Comparison of ENCODE assay signal across 17 mouse cellular contexts in genomic region chr8:88324760-88325159, GRCm38 (mm10). TPM values are rescaled to one million over a fixed set of nuclear protein-coding genes. Genes with fewer than 3 reads are reported as not detected.
A peak's percentile ranks its signal among the peaks of the same experiment; 100 is the strongest.
DNase-seq lines count a peak whose midpoint lies in the region; ATAC-seq and TF ChIP-seq lines count a peak whose summit lies in the region.
"Had no signal": no experiment of that assay in that cellular context is flagged by ENCODE, and none has a peak within 500 bp of the region (broad histone marks: within the 10 kb centered on the region; RNA-seq: fewer than 3 reads in every experiment).

No protein-coding gene starts in this region.

- H3K27ac ChIP-seq in heart, embryonic 10.5 days: 0 out of 2 replicates have a peak overlapping the region, but pooled peaks have one; percentile 17
- peak overlapping the region; percentile 52; the same call in 1 of the 2 replicates for H3K27ac ChIP-seq in lung, embryonic 15.5 days
- H3K27ac ChIP-seq in stomach, postnatal 0 days (replicated peaks): no peak overlapping the region
- H3K27ac ChIP-seq: embryonic facial prominence, embryonic 10.5 days; forebrain, embryonic 13.5 days; heart, embryonic 13.5 days; hindbrain, embryonic 15.5 days had no signal

- H3K9ac ChIP-seq in lung, embryonic 15.5 days: no peak overlapping the region
- H3K9ac ChIP-seq in stomach, postnatal 0 days (ENCODE audit: low read length): no peak overlapping the region
- H3K9ac ChIP-seq: forebrain, embryonic 13.5 days; forebrain, postnatal 0 days; heart, embryonic 13.5 days; hindbrain, embryonic 15.5 days had no signal

- no peak overlapping the region for H3K4me2 ChIP-seq in lung, embryonic 15.5 days
- H3K4me2 ChIP-seq in stomach, postnatal 0 days (replicated peaks; ENCODE audit: low read depth): no peak overlapping the region
- H3K4me2 ChIP-seq: forebrain, embryonic 13.5 days; heart, embryonic 13.5 days; hindbrain, embryonic 15.5 days had no signal

- peak; percentile 44; the same call in 1 of the 2 replicates for ATAC-seq in lung, embryonic 15.5 days (ENCODE audit: borderline replicate concordance, extremely low read depth, low FRiP score, low TSS enrichment)
- no peak for ATAC-seq in stomach, postnatal 0 days (ENCODE audit: low FRiP score, low TSS enrichment)
- ATAC-seq: forebrain, embryonic 13.5 days; forebrain, postnatal 0 days had no signal

- TF ChIP-seq EP300 in stomach, postnatal 0 days (optimal IDR thresholded peaks at IDR 0.05): no peak

- peaks cover 51% of the 10 kb centered on the region for H3K36me3 ChIP-seq in heart, embryonic 10.5 days
- peaks cover 35% of the 10 kb centered on the region for H3K36me3 ChIP-seq in lung, embryonic 15.5 days
- H3K36me3 ChIP-seq in stomach, postnatal 0 days (ENCODE audit: control insufficient read depth, insufficient read depth, low read length): peaks cover 3% of the 10 kb centered on the region; the same call in 1 of the 2 replicates

- no peaks in the 10 kb centered on the region for H3K27me3 ChIP-seq in heart, embryonic 10.5 days (ENCODE audit: insufficient read depth, poor library complexity, severe bottlenecking)
- no peaks in the 10 kb centered on the region for H3K27me3 ChIP-seq in lung, embryonic 15.5 days
- no peaks in the 10 kb centered on the region for H3K27me3 ChIP-seq in stomach, postnatal 0 days (ENCODE audit: control insufficient read depth, insufficient read depth, low read length)
- H3K27me3 ChIP-seq: forebrain, embryonic 13.5 days; heart, embryonic 13.5 days; hindbrain, embryonic 15.5 days had no signal

- no peak for DNase-seq in heart, embryonic 10.5 days (ENCODE audit: low spot score)
- DNase-seq in heart, postnatal 14 days: no peak
- no peak for DNase-seq in lung, postnatal 10 days
- DNase-seq in thymus, postnatal 4 days: peak; percentile 7
- DNase-seq in thymus, adult 18-20 months: no peak
- DNase-seq in stomach, postnatal 0 days (ENCODE audit: low spot score): peak; percentile 12
- no peak for DNase-seq in kidney, adult 11 months
- DNase-seq: adrenal gland, adult 8-10 months; cerebellum, adult 2 months; cerebellum, postnatal 10 days; forebrain, postnatal 0 days; gastrocnemius, postnatal 14 days had no signal

- intact Hi-C loops in heart, postnatal 14 days (cut with DNase I): no loop called here

- 85% methylated on average over 11 of the region's 11 CpGs for WGBS in heart, embryonic 10.5 days
- WGBS in lung, embryonic 15.5 days: 39% methylated on average over 11 of the region's 11 CpGs
- 70% methylated on average over 11 of the region's 11 CpGs for WGBS in stomach, postnatal 0 days

- H3K4me1 ChIP-seq in heart, embryonic 10.5 days: peaks cover 14% of the 10 kb centered on the region
- peaks cover 23% of the 10 kb centered on the region for H3K4me1 ChIP-seq in lung, embryonic 15.5 days
- no peaks in the 10 kb centered on the region for H3K4me1 ChIP-seq in stomach, postnatal 0 days (replicated peaks; ENCODE audit: control insufficient read depth, insufficient read depth)
- H3K4me1 ChIP-seq: forebrain, embryonic 13.5 days; hindbrain, embryonic 15.5 days had no signal

- no peak overlapping the region for H3K4me3 ChIP-seq in heart, embryonic 10.5 days
- no peak overlapping the region for H3K4me3 ChIP-seq in lung, embryonic 15.5 days
- H3K4me3 ChIP-seq in stomach, postnatal 0 days (ENCODE audit: low read depth, low read length): no peak overlapping the region
- H3K4me3 ChIP-seq: embryonic facial prominence, embryonic 10.5 days; forebrain, embryonic 13.5 days; heart, embryonic 13.5 days; hindbrain, embryonic 15.5 days had no signal

- H3K9me3 ChIP-seq in heart, embryonic 10.5 days: no peaks in the 10 kb centered on the region
- H3K9me3 ChIP-seq in lung, embryonic 15.5 days: no peaks in the 10 kb centered on the region
- no peaks in the 10 kb centered on the region for H3K9me3 ChIP-seq in stomach, postnatal 0 days (ENCODE audit: control insufficient read depth, low read length)
- H3K9me3 ChIP-seq: embryonic facial prominence, embryonic 10.5 days; forebrain, embryonic 13.5 days; heart, embryonic 13.5 days; hindbrain, embryonic 15.5 days had no signal

- TF ChIP-seq CTCF in stomach, postnatal 0 days (IDR thresholded peaks at IDR 0.05; ENCODE audit: low read depth): no peak

RNA-seq across cellular contexts. Expression of gene Brd7, which starts 37.2 kb away (rescaled TPM):
- 56.8 and 65.1 TPM in 2 replicates for polyA plus RNA-seq in heart, embryonic 10.5 days (2016; fragmentation: Nextera tagmentation; extraction: Ambion mirVana)
- 10 to 100 TPM; 70.1 to 70.2 TPM for total RNA-seq in heart, postnatal 14 days (2021)
- polyA plus RNA-seq in lung, embryonic 15.5 days (2015; fragmentation: Nextera tagmentation; extraction: Ambion mirVana): 66.8 and 74.2 TPM in 2 replicates
- polyA plus RNA-seq in stomach, postnatal 0 days (2015; fragmentation: Nextera tagmentation; extraction: Ambion mirVana): 39.7 and 42.5 TPM in 2 replicates

RNA-seq across cellular contexts. Expression of gene Adcy7, which starts 52.6 kb away (rescaled TPM):
- polyA plus RNA-seq in heart, embryonic 10.5 days (2016; fragmentation: Nextera tagmentation; extraction: Ambion mirVana): 3.4 and 4.0 TPM in 2 replicates
- 1 to 10 TPM; 7.5 to 9.8 TPM for total RNA-seq in heart, postnatal 14 days (2021)
- polyA plus RNA-seq in lung, embryonic 15.5 days (2015; fragmentation: Nextera tagmentation; extraction: Ambion mirVana): 12.7 and 13.9 TPM in 2 replicates
- polyA plus RNA-seq in stomach, postnatal 0 days (2015; fragmentation: Nextera tagmentation; extraction: Ambion mirVana): 5.2 and 5.7 TPM in 2 replicates

Comparison
In these comparisons a context has a peak if more than half of its experiments do, and no peak if none do; other contexts are left out.
1. DNase-seq: peak in thymus, postnatal 4 days (single experiment) and stomach, postnatal 0 days (single experiment); none in heart, embryonic 10.5 days (single experiment), heart, postnatal 14 days (0 of 2), lung, postnatal 10 days (single experiment), thymus, adult 18-20 months (0 of 2) and kidney, adult 11 months (single experiment).